Mouse (Mus musculus): ENCODE measurements around the gene Golga4.

DNA sequence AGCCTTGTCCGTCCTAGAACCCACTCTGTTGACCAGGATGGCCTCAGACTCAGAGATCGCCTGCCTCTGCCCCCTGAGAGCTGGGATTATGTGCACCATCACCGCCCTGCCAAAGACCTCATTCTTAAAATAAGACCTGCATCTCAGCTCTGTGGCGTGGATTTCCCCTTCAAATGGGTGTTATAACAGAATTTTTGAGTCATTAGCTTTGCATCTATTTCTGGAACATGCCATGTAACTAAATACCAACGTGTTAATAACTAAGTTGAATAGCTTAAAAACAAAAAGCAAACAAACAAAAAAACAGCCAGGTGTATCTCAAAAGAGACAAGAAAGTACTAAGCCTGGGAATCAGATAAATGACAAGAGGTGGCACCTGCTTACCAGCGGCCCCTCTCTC, 5.1 kb upstream of the Golga4 start:
- TF ChIP-seq CTCF (conservative IDR thresholded peaks at IDR 0.05; ENCODE audit: insufficient read depth, insufficient read length, low read depth, low read length) = no peak
- TF ChIP-seq POLR2A (IDR thresholded peaks at IDR 0.05; ENCODE audit: low read depth, low read length) = no peak

Data from kidney, adult 2 months (tissue).